Mouse (Mus musculus) telencephalon, adult 2 months (tissue): ENCODE data around the gene Prox1.

ENCODE experiments used
- DNase-seq: peaks from one replicate; pipeline ENCODE4 v3.0.0-alpha.2; 2011; ENCODE audit warnings: low read depth, low spot score

The Prox1 gene

DNA sequence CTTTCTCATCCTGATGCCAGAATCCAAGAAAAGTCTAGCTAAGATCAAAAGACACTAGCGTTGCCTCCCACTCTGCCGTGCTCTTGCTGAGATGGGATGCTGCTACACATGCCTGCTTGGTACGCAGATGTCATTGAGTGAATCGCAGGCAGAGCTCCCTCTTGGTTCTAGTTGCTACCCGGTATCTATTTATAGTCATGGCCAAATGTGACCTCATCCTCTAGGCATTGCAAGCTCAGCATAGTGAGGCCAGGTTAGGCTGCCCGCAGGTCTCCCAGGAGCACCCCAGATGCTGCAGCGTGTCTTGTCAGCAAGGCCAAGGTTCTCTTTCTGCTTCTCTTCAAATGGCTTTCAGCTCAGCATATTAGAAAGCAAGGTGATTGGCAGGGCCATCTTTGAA, 84.8 kb downstream of the Prox1 start:
- DNase-seq = no peak

- no peak for DNase-seq
Observed at GRCm38 (mm10) chr1:190079643-190080275, 90.8 kb downstream of the Prox1 start.

DNA sequence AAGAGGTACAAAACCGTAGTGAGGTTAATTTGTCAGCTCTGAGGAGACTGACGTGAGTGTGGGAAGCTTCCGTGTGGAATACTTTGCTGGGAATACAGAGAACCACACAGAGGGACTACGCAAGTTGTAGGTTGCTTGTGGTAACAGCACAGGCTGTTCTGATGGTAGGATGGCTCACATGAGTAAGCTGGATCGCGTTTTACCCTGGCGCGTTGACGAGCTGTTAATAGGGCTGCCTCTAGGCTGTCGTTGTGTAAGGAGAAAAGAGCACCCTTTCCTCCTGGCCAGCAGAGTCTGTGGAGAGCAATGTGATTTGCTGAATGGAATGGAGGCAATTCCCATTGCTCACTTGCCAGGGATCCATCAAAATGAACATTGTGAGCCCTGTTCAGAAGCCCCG, 93.9 kb downstream of the Prox1 start:
- DNase-seq = no peak
